ENCODE assay signal across 26 mouse cellular contexts in genomic region chr2:17465517-17466174, GRCm38 (mm10).
DNase-seq lines count a peak whose midpoint lies in the region; ATAC-seq and TF ChIP-seq lines count a peak whose summit lies in the region.
"Had no signal": no experiment of that assay in that cellular context is flagged by ENCODE, and none has a peak within 500 bp of the region (broad histone marks: within the 10 kb centered on the region; RNA-seq: fewer than 3 reads in every experiment).

No protein-coding gene starts in this region.

- no peak overlapping the region for H3K27ac ChIP-seq in embryonic facial prominence, embryonic 14.5 days (replicated peaks; ENCODE audit: low read depth, low read length)
- no peak overlapping the region for H3K27ac ChIP-seq in embryonic facial prominence, embryonic 10.5 days (replicated peaks)
- 0 out of 2 replicates have a peak overlapping the region, but pooled peaks have one; percentile 36 for H3K27ac ChIP-seq in lung, embryonic 14.5 days (ENCODE audit: low read depth)
- H3K27ac ChIP-seq in lung, embryonic 16.5 days (ENCODE audit: low read length): no peak overlapping the region; the same call in 1 of the 2 replicates
- H3K27ac ChIP-seq: embryonic facial prominence, embryonic 13.5 days; forebrain, embryonic 13.5 days; forebrain, embryonic 15.5 days had no signal

- H3K9me3 ChIP-seq in embryonic facial prominence, embryonic 14.5 days (ENCODE audit: control insufficient read depth, low read length): no peaks in the 10 kb centered on the region
- no peaks in the 10 kb centered on the region for H3K9me3 ChIP-seq in embryonic facial prominence, embryonic 10.5 days
- H3K9me3 ChIP-seq in lung, embryonic 14.5 days (ENCODE audit: low read depth, low read length): no peaks in the 10 kb centered on the region
- H3K9me3 ChIP-seq in lung, embryonic 16.5 days (ENCODE audit: control insufficient read depth, low read length): no peaks in the 10 kb centered on the region
- H3K9me3 ChIP-seq: embryonic facial prominence, embryonic 13.5 days; forebrain, embryonic 13.5 days; forebrain, embryonic 15.5 days; G1E had no signal

- peak; percentile 57 for DNase-seq in embryonic facial prominence, embryonic 14.5 days (ENCODE audit: low spot score)
- DNase-seq in embryonic facial prominence, embryonic 10.5 days (ENCODE audit: low spot score): no peak
- DNase-seq in lung, embryonic 14.5 days: peak; percentile 70
- no peak for DNase-seq in lung, postnatal 10 days
- DNase-seq in lung, postnatal 14 days: no peak
- DNase-seq in spleen, adult 12 weeks (ENCODE audit: low spot score): no peak
- DNase-seq: adrenal gland, adult 8-10 months; adrenal gland, postnatal 14 days; adrenal gland, postnatal 36 days; B cell, adult 2 months; cerebellum, adult 11 months; cerebellum, adult 18-20 months; cerebellum, adult 8-10 months; cerebellum, adult 9-11 months; cerebellum, postnatal 14 days; cerebellum, postnatal 36 days; forebrain, postnatal 0 days had no signal

- no peak overlapping the region for H3K9ac ChIP-seq in embryonic facial prominence, embryonic 14.5 days (ENCODE audit: low read depth, low read length)
- no peak overlapping the region for H3K9ac ChIP-seq in lung, embryonic 14.5 days
- no peak overlapping the region for H3K9ac ChIP-seq in lung, embryonic 16.5 days (ENCODE audit: low read length)
- H3K9ac ChIP-seq: embryonic facial prominence, embryonic 13.5 days; forebrain, embryonic 13.5 days; forebrain, embryonic 15.5 days; forebrain, postnatal 0 days had no signal

- no peak for ATAC-seq in embryonic facial prominence, embryonic 14.5 days (ENCODE audit: low read depth)
- ATAC-seq in lung, embryonic 14.5 days (ENCODE audit: insufficient read depth): peak; percentile 81; the same call in 1 of the 2 replicates
- ATAC-seq in lung, embryonic 16.5 days (ENCODE audit: low read depth): peak; percentile 61; the same call in 1 of the 2 replicates
- ATAC-seq: activated CD4-positive, CD25-positive, alpha-beta regulatory T cell, adult 4 months; CD4-positive, CD25-positive, alpha-beta regulatory T cell, adult 4 months; forebrain, embryonic 13.5 days; forebrain, embryonic 15.5 days; forebrain, postnatal 0 days; Patski had no signal

- TF ChIP-seq CTCF in lung, embryonic 14.5 days (IDR thresholded peaks at IDR 0.05; ENCODE audit: low read depth): no peak

- no peak overlapping the region for H3K4me3 ChIP-seq in embryonic facial prominence, embryonic 14.5 days (ENCODE audit: low read depth, low read length)
- no peak overlapping the region for H3K4me3 ChIP-seq in embryonic facial prominence, embryonic 10.5 days
- H3K4me3 ChIP-seq in lung, embryonic 14.5 days (ENCODE audit: low read depth, low read length): no peak overlapping the region
- H3K4me3 ChIP-seq in lung, embryonic 16.5 days (ENCODE audit: low read length): no peak overlapping the region
- H3K4me3 ChIP-seq: embryonic facial prominence, embryonic 13.5 days; forebrain, embryonic 13.5 days; forebrain, embryonic 15.5 days had no signal

- H3K27me3 ChIP-seq in embryonic facial prominence, embryonic 14.5 days (replicated peaks; ENCODE audit: control insufficient read depth, insufficient read depth, low read length): no peaks in the 10 kb centered on the region
- no peaks in the 10 kb centered on the region for H3K27me3 ChIP-seq in embryonic facial prominence, embryonic 10.5 days (replicated peaks; ENCODE audit: low read depth, poor library complexity, severe bottlenecking)
- no peaks in the 10 kb centered on the region for H3K27me3 ChIP-seq in lung, embryonic 14.5 days (ENCODE audit: insufficient read depth, low read length)
- no peaks in the 10 kb centered on the region for H3K27me3 ChIP-seq in lung, embryonic 16.5 days (ENCODE audit: control insufficient read depth, insufficient read depth, low read depth, low read length)
- H3K27me3 ChIP-seq: CH12.LX; embryonic facial prominence, embryonic 13.5 days; forebrain, embryonic 13.5 days; forebrain, embryonic 15.5 days; Patski had no signal

- WGBS in embryonic facial prominence, embryonic 14.5 days: 50% methylated on average over 6 of the region's 6 CpGs
- WGBS in embryonic facial prominence, embryonic 10.5 days: 86% methylated on average over 6 of the region's 6 CpGs
- 41% methylated on average over 6 of the region's 6 CpGs for WGBS in lung, embryonic 14.5 days
- WGBS in lung, embryonic 16.5 days: 50% methylated on average over 6 of the region's 6 CpGs

- H3K4me2 ChIP-seq in embryonic facial prominence, embryonic 14.5 days (ENCODE audit: low read depth, low read length): no peak overlapping the region
- H3K4me2 ChIP-seq in lung, embryonic 14.5 days: no peak overlapping the region
- no peak overlapping the region for H3K4me2 ChIP-seq in lung, embryonic 16.5 days (ENCODE audit: low read depth, low read length)
- H3K4me2 ChIP-seq: embryonic facial prominence, embryonic 13.5 days; forebrain, embryonic 13.5 days; forebrain, embryonic 15.5 days had no signal

- H3K4me1 ChIP-seq in embryonic facial prominence, embryonic 14.5 days (ENCODE audit: control insufficient read depth, insufficient read depth, low read length): no peaks in the 10 kb centered on the region
- no peaks in the 10 kb centered on the region for H3K4me1 ChIP-seq in embryonic facial prominence, embryonic 10.5 days
- no peaks in the 10 kb centered on the region; the same call in 1 of the 2 replicates for H3K4me1 ChIP-seq in lung, embryonic 14.5 days (ENCODE audit: insufficient read depth)
- H3K4me1 ChIP-seq in lung, embryonic 16.5 days (replicated peaks; ENCODE audit: control insufficient read depth, insufficient read depth, low read length): no peaks in the 10 kb centered on the region; the same call in 1 of the 2 replicates
- H3K4me1 ChIP-seq: forebrain, embryonic 13.5 days; forebrain, embryonic 15.5 days had no signal

- H3K36me3 ChIP-seq in embryonic facial prominence, embryonic 14.5 days (ENCODE audit: control insufficient read depth, insufficient read depth, low read length): no peaks in the 10 kb centered on the region
- H3K36me3 ChIP-seq in embryonic facial prominence, embryonic 10.5 days (replicated peaks): no peaks in the 10 kb centered on the region
- H3K36me3 ChIP-seq in lung, embryonic 14.5 days (ENCODE audit: insufficient read depth): no peaks in the 10 kb centered on the region
- H3K36me3 ChIP-seq in lung, embryonic 16.5 days (ENCODE audit: control insufficient read depth, insufficient read depth, low read length): no peaks in the 10 kb centered on the region
- H3K36me3 ChIP-seq: embryonic facial prominence, embryonic 13.5 days; forebrain, embryonic 15.5 days; G1E had no signal

Comparison
In these comparisons a context has a peak if more than half of its experiments do, and no peak if none do; other contexts are left out.
1. DNase-seq: peak in embryonic facial prominence, embryonic 14.5 days (single experiment) and lung, embryonic 14.5 days (single experiment); none in embryonic facial prominence, embryonic 10.5 days (single experiment), lung, postnatal 10 days (single experiment), lung, postnatal 14 days (single experiment) and spleen, adult 12 weeks (single experiment).